Mouse (Mus musculus) T-cell, adult 2 months (primary cell): ENCODE data around the gene Hoxc11.
A peak's percentile ranks its signal among the peaks of the same experiment; 100 is the strongest.

ENCODE experiments used
- DNase-seq: peaks from one replicate; pipeline ENCODE4 v3.0.0; 2022; ENCODE audit warnings: low spot score

Hoxc11 gene

DNA sequence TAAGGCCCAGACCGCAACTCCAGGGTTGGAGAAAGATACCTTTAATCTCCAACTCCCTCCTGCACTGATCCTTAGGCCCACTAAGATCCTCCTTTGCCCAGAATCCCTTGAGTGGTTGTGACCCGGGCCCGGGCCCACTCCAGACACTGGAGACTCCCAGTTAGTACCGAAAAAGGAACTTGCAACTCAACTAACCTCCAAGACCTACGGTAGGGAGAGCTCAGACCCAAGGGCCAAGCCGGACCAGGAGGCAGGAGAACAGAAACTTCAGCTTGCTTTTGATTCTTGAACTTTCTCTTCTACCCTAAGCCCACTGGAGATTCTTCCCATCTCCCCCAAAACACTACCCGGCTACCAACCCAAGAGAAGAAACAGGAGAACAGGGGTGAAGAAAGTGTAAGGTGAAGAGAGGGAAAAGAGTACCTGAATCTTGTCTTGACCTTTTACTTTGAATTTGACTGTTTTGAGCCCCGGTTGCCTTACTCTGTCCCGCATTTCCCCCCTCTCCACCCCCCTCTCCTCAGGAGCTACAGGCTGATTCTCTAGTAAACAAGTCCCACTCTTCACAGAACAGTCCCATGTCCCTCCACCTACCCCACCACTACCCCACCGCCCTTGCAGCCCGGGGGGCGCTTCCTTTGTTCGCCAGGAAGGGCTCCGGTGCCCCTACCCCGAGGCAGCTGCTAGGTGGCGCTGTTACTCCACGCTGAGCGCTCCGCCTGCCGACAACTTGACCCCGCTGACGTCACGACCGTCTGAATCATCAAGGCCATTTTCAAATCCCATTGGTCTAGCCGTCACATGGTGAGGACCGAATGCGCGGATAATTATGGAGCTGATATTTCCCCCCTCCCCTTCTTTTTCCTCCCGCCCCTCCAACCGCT lies 11.9 kb downstream of the Hoxc11 start:
- DNase-seq = peak; percentile 75

DNA sequence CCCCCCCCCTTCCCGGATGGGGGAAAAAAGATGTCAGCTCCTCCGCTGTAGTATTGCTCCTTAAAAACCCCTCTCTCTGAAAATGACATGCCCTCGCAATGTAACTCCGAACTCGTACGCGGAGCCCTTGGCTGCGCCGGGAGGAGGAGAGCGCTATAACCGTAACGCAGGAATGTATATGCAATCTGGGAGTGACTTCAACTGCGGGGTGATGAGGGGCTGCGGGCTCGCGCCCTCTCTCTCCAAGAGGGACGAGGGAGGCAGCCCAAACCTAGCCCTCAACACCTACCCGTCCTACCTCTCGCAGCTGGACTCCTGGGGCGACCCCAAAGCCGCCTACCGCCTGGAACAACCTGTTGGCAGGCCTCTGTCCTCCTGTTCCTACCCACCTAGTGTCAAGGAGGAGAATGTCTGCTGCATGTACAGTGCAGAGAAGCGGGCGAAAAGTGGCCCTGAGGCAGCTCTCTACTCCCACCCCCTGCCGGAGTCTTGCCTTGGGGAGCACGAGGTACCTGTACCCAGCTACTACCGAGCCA lies 12.6 kb downstream of the Hoxc11 start, which contains the start of gene Hoxc10:
Gene Hoxc10, plus strand, starts transcription at position 21 of the 536 bp plus-strand sequence.
- no peak for DNase-seq

DNA sequence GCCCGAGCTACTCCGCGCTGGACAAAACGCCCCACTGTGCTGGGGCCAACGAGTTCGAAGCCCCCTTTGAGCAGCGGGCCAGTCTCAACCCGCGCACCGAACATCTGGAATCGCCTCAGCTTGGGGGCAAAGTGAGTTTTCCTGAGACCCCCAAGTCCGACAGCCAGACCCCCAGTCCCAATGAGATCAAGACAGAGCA lies 13.0 kb downstream of the Hoxc11 start, which contains the start of gene Hoxc5:
Gene Hoxc5, plus strand, starts transcription at position 132 of the 199 bp plus-strand sequence.
- DNase-seq = no peak

DNA sequence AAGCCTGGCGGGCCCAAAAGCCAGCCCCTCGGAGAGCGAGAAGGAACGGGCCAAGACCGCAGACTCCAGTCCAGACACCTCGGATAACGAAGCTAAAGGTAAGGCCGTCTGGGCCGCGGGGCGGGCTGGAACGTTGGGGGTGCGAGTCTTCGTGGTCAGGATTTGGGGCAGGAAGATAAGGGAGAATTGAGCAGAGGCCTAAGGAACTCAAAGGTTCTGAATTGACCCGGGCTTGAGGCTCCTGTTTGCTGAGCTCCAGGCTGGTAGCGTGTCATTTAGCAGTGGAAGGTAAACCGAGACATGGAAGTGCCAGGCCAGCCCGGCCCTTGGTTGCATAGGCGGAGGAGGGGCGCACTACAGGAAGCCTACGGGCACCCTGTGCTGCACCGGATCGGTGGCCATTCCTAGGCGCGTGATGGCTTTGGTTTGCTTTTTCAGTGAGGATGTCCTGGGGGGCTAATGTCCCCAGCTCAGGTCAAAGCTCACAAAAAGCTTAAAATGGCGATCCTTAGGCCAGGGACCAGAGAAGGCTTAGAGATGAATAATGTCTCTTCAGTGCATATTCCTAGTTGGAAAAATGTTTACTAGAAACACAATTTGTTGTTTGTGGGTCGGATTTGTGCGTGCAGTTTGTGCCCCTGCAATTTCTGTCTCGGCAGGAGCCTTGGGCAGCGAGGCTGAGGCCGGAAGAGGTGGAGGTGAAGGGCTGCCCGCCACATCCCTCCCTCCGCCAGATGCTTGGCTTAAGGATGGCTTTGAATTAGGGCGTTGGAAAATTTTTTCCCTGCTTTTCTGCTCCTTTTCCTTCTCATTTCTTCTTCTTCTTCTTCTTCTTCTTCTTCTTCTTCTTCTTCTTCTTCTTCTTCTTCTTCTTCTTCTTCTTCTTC lies 13.5 kb downstream of the Hoxc11 start:
- DNase-seq = no peak

DNA sequence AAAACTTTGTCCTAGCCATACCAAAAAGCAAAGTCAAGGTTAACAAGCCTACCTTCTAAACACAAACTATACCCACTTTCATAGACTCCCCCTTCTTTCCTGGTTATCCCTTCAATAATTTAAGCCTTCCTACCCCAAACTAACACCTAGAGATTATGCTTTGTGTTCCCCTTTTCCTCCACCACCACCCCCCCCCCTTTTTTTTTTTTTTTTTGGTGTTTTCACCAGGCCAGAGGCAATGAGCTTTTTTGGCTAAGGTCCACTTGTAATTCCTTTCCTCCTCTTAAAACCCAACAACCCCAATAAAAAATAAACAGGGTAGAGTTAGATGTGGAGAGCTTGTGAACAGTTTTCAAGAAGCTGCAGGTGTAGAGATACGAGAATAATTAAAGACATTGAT lies 15.1 kb downstream of the Hoxc11 start:
- no peak for DNase-seq

DNA sequence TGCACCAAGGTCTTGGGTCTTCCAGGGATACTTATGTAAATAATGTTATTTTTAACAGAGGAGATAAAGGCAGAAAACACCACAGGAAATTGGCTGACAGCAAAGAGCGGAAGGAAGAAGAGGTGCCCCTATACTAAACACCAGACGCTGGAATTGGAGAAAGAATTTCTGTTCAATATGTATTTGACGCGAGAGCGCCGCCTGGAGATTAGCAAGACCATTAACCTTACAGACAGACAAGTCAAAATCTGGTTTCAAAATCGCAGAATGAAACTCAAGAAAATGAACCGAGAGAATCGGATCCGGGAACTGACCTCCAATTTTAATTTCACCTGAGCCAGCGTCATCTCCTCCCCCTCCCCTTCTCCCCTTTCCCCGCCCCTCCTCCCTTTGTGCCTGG lies 16.5 kb downstream of the Hoxc11 start:
- no peak for DNase-seq

DNA sequence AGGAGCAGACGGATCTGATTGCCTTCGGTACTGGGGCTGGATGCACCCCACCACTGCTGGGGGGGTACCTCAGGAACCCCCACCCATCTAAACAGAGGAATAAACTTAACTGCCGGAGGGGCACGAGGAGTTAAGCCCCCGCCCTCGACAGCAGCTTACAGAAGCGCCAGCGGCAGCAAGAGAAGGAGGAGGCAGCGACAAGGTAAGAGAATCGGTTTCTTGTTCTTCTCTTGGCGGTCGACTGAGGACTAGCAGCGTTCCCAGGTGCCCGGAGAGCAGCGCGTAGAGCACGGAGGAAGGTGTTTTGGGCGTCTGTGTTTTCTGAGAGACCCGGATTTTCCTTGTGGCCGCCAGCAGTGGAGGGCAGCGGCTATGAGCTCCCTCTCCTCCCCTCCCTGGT lies 18.0 kb downstream of the Hoxc11 start:
- DNase-seq = no peak

DNA sequence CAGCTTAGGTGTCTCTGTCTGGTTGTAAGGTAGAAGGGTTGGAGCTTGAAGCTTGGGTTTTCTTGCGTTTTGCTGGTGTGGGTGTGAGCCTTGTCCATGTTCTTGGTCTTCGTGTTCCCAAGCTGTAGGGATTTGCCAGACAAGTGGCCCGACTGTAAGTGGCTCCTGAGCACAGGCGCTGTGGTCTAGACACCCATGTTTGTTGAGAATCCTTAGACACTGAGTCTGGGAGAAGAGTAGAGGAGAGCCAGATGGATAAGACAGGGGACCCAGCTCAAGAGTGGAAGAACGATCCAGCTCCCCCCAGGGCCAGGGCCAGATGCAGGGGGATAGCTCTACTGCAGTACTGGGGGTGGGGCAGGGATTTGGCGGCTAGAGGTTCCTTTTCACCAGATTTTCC lies 18.5 kb downstream of the Hoxc11 start:
- DNase-seq = no peak

DNA sequence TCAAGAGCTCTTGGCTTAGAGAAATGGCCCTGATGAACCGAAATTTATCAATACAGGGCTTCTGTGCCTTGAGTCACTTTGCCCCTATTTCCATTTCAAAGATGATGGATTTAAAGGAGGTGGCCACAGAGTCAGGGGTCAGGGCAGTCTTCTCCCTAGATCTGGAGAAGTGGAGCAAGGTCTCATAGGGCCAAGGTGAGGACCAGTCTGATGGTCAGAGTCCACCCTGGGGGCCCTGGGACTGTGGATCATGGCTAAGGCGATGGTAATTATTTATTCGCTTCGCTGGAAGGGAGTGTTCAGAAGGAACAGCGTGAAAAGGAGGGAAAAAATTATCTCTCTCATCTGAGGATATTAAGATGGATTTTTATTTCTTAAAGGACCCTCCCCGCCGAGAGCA lies 20.8 kb downstream of the Hoxc11 start:
- DNase-seq = no peak

DNA sequence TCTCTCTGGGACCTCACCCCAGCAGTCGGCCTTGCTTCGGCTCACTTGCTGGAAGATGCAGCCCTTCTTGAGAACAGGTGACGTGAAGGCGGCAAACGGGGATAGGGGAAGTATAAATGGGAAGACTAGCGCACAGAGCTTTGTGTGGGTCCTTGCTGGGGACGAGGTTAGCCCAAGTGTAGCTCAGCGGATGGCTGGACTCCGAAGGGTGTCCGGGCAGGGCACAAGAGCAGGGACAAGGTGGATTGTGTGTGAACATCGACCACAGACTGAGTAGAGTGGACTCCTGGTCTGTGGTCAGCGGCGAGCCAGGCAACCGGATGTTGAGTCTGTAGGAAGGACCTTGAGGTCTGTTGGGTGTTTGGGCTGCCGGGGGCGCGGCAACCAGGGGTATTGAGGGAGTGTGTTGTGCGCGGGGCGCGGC lies 21.5 kb downstream of the Hoxc11 start:
- no peak for DNase-seq

DNA sequence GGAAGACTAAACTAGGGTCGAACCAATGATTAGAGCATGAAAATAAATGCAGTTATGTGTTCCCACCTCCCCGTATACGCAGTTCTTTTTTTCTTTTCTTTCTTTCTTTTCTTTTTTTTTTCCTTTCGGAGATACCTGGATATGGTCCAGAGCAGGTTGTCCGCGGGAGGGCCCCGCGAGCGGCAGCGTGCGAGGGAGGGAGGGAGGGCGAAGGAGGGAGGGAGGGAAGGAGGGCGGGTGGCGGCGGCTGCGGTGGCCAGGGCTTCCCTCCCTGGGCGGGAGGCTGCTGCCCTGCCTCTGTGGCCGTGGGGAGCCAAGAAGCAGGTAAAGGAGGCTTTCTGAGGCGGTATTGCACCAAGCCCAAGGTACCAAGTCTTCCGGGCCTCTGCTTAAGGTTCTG lies 21.9 kb downstream of the Hoxc11 start, which contains the start of gene Hoxc9:
Gene Hoxc9, plus strand, starts transcription at position 269 of the 400 bp plus-strand sequence.
- no peak for DNase-seq

DNA sequence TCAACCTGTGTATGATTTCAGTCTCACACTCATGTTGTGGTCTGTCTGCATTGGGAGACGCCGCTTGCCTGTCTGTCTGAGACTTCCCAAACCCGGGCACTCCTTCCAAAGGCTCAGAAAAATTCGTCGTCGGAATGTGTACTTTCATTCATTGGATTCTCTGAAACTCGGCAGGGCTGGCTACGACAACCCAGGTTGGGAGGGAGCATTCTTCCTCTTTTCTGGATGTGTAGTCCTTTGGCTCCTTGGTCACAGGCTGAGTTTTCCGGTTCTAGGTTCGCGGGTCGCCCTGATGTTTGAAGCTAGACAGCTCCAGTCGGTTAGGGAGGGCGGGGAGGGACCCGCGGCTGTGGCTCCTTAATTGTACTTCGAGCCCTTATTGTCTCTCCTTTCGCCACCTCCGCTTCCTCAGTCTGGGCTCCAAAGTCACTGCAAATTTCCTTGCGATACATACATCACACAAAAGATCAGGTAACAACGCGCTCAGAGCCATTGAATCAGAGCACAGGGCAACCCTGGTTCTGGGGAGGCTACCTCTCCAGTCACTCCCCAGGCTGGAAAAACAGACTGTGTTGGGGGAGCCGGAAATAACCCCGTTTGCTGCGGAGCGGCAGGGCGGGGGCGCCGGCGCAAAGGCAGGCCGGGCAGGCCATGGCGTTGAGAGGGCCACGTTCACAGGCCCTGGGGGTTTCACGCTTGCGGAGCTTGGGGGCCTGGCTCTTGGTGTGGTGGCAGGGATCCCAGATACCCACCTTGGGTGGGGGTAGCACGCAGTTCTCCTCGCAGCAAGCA lies 22.6 kb downstream of the Hoxc11 start:
- peak; percentile 46 for DNase-seq

DNA sequence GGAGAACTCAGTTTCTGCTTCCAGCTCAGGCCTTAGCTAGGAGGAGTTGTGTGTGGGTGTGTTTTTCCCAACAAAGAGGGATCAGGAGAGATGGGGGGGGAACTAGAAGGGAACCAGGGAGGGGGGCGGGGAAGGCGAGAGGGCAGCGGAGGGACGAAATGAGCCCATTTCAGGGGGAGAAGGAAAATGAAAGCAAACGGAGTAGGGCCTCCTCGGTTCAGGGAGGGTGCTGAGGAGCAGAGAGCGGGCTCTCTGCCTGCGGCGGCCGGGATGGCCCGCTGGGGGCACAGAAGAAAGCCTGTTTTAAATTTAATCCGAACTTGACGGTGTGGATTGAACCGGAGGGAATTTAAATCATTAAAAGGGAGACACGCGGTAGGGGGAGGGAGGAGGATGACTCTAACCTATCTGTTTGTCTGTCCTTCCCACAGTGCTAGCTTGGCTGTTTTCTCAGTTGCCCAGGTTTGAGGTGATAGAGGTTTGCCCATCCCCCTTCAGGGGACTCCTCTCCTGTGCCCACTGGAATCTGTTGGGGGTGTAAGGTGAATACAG lies 23.3 kb downstream of the Hoxc11 start:
- no peak for DNase-seq

DNA sequence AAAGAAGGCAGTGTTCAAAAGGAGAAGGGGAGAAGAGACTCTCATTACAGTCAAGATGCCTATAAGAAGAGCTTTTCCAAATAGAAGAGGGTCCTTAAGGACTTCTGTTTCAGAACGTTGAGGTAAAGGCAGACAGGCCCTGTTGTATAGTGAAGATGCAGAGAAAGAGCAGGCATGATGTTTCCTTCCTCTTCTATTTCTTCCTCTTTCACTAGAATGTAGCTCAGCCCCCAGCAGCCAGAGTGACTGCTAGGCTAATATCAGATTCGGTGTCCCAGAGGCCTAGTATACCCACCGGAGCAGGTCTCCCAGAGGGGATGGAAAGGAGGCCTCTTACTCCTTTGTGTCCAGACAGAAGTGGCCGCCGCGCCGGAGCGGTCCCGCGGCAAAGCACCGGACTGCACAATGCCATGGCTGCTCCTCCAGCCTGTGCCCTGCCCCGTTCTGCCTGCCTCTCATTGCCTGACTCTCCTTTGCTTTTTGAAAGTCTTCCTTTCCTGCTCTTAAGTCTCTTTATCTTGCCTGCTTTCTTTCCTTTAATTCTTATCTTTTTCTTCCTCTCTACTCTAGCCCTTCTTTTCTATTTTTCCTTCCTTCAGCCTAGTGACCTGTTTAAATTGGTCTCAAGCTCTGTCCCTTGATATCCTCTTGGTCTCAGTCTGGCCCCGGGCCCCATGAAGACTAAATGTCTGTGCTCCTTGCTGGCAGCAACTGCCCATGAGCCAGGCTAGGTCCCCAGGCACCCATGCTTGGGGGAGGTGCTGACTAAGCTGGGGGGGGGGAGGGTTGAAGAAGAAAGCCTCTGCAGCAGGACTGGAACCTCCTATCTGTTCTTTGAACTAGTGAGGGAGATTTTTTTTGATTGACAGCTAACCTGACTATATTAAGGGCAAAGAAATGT lies 24.6 kb downstream of the Hoxc11 start:
- no peak for DNase-seq

DNA sequence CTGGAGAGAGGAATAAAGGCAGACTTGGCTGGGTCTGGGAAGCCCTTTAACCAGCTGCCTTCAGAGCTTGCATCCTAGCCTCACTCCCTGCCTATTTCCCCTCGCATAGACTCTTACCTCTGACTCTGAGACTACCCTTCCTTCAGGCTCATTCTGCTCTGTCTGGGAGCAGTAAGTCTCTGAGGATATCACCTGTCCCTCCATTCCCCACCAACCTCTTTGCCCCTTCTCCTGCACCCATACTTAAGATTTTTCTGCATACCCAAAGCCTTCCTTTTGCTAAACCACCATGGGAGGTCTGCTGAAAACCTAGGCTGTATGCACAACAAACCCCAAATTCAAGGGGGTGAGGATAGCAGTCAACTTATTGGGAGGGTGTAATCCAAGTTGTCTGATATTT lies 25.7 kb downstream of the Hoxc11 start:
- DNase-seq = no peak

DNA sequence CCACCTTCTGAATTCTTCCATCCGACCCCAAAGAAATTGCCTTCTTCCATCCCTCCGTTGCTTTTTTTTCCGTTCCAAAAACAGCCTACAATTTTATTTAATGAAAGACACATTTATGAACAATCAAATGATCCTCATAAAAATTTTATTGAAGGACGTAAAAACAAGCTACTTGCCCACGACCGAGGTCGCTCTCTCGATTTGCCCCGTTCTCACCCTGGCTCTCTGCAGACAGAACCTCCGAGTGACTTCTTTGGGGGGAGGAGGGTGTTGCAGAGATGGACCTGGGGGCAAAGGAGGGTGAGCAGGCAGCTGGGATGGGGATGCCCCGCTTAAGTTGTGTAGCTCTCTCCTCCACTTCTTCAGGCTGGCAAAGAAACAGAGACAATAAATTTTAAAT lies 26.1 kb downstream of the Hoxc11 start:
- DNase-seq = no peak

DNA sequence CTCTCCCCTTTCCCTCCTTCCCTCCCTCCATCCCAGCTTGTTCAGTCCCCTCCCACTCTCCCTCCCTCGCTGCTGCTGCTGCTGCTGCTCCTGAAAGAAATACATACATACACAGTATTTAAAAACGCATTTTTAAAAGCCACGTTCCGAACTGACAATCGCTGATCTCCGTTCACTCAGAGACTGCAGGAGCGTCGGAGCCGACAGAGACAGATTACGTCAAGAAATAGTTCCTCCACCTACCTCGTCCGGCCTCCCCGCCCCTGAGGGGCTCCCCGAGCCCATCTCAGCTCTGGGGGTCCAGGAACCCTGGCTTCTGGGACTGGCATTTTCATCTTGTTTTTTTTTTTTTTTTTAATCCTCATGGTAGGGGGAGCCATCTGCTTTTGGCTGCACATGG lies 26.7 kb downstream of the Hoxc11 start:
- DNase-seq = no peak

DNA sequence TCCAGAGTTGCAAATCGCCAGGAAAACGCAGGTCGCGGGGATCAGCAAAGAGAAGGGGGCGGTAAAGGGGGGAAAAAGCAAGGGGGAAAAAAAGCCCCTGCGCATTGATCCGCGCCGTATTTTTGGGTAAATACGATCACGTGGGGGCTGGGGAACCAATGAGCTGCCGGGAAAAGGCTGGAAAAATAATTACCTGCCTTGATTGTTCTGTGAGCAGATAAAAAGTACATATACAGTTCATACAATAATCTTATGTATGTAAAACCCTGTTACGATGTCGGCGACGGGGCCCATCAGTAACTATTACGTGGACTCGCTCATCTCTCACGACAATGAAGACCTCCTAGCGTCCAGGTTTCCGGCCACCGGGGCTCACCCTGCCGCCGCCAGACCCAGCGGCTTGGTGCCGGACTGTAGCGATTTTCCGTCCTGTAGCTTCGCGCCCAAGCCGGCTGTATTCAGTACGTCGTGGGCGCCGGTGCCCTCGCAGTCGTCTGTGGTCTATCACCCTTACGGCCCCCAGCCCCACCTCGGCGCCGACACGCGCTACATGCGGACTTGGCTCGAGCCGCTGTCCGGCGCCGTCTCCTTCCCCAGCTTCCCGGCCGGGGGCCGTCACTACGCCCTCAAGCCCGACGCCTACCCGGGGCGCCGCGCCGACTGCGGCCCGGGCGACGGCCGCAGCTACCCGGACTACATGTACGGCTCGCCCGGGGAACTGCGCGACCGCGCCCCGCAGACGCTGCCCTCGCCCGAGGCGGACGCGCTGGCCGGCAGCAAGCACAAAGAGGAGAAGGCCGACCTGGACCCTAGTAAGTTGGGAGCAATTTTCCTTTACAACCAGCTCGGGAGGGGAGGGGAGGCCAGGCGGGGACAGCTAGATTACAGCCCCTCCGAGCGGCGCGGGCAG lies 27.4 kb downstream of the Hoxc11 start:
- DNase-seq = no peak

DNA sequence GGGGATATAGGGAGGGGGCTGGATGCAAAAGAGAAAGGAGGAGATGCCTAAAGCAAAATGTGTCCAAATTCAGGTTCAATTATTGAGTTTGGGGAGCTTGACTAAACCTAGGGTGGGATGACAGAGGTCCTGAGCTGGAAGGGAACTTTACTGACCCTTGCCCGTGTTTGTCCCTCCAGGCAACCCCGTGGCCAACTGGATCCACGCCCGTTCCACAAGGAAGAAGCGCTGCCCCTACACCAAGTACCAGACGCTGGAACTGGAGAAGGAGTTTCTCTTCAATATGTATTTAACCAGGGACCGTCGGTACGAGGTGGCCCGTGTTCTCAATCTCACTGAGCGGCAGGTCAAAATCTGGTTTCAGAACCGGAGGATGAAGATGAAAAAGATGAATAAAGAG lies 29.5 kb downstream of the Hoxc11 start:
- DNase-seq = no peak

DNA sequence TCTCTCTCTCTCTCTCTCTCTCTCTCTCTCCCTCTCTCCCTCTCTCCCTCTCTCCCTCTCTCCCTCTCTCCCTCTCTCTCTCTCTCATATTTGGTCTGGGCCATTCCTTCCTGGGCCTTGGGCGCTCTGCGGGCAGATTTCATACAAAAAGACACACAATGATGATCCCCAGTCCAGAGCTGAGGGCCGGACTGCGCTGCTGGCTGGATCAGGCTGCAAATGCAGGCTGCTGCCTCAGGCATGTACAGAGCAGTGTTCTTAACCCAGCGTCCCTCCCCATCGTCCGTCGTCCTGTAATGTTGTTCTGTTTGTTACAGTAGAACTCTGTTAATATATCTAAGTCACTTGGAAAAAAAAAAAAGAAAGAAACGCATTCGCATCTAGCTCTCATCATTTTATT lies 30.3 kb downstream of the Hoxc11 start:
- no peak for DNase-seq
